Mouse (Mus musculus): ENCODE measurements at regions not wholly inside any gene's neighbourhood (a gene's known extent, or its start where the extent isn't known, plus 50 kb on each side); places are given as distances from the start of the nearest gene placed in this dataset.

DNA sequence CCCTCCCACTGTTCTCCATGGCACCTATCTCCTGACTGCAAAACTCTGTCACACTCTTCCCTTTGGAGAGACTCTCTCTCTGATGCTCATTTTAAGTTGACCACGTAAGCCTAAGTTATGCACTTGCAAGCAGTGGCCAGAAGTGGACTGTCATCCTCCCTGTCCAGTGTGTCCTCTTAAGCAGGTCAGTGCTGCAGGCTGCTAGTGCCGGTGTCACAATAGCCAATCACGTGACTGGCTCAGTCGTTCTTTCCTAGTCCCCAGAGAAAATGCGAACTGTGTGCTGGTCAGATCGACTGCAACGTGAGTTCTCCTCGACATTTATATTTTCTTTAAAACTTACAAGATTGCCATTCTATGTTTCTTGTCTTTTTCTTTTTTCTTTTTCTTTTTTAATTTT lies 84.6 kb upstream of the Pced1b start:
- no peak for TF ChIP-seq CTCF (conservative IDR thresholded peaks at IDR 0.05; ENCODE audit: insufficient read depth, insufficient read length, low read depth, low read length)
- TF ChIP-seq POLR2A (IDR thresholded peaks at IDR 0.05; ENCODE audit: low read depth, low read length), result no peak

Measured in kidney, adult 2 months (tissue).